Mouse (Mus musculus) retina, postnatal 7 days (tissue): Measurements from ENCODE around the gene Rcn1.

Experiments
- DNase-seq: peaks from one replicate; pipeline ENCODE4 v3.0.0-alpha.2; 2012; ENCODE audit warnings: low read depth, low spot score

Gene Rcn1

GRCm38 (mm10) chr2:105396066-105396465 is 3.1 kb downstream of the Rcn1 start:
- no peak for DNase-seq

DNA sequence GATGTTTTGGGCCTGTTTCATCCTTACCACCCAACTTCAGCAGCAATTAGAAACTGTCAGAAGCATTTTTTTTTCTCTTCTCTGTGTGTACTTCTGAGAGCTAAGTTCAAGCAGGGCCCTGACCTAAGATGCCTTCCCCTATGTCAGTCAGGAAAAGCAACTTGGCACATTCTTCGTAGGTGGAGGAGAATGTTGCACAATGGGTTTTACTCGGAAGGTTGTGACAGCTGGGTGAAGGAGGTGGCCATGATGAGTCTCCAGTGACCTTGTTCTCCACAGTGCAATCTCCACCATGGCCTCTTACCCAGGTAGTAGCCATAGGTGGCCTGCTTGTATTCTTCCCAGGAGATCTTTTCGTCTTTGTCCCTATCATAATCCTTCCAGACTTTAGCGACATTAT is 4.7 kb downstream of the Rcn1 start:
- DNase-seq: no peak

- no peak for DNase-seq
Observed at GRCm38 (mm10) chr2:105392514-105392913, 6.6 kb downstream of the Rcn1 start.

DNA sequence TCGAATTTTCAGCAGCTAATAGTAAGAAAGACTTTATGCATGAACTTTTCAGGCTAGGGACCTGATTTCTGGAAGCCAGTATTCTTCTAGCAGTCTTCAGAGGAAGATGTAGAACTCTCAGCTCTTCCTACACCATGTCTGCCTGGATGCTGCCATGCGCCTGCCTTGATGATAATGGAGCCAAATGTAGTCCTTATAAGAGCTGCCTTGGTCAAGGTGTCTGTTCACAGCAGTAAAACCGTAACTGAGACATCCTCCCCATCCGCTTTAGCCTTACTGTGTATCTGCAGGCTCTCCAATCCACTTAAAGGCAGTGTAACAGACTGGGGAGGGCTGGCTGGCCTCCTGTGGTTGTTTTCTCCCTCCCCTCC is 7.7 kb downstream of the Rcn1 start:
- no peak for DNase-seq

GRCm38 (mm10) chr2:105390653-105391413 is 8.3 kb downstream of the Rcn1 start:
- DNase-seq: no peak

GRCm38 (mm10) chr2:105389007-105389890 is 9.9 kb downstream of the Rcn1 start:
- no peak for DNase-seq

DNA sequence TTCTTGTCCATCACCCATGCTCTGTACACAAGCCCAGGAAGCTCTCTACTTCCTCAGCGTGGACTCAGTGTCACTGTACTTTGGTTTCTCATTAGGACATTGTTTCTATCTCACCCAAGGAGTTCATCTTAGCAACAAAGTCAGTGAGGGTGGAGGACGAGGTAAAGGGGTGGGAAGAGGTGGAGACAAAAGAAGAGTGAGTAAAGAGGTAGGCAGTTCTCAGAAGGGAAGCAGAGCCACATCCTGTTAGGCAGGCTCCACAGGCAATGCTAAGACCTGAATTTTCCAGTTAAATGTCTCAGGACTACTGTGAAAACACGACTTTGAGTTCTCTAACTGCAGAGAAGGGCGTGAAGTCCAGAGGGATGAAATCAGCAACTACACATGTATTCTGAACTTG is 12.7 kb downstream of the Rcn1 start:
- DNase-seq: no peak

- DNase-seq: no peak
Observed at GRCm38 (mm10) chr2:105384998-105385397, 14.1 kb downstream of the Rcn1 start.

DNA sequence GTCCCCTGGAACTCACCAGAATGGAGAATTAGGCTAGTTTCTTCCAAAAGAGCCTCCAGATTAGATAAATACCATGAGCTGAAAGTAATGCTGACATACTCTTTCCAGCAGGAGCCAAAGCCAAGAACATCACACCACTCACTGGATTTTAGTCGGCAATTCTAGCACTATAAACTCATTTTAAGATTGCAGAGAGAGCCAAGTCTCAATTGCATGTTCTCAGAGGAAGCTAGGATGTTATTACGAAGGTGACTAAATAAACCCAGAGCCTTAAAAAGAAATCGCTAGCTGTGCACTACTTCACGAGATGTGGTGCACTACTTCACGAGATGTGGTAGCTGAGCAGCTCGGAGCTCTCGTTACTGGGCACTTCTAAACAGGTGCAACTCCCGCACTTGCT is 16.1 kb downstream of the Rcn1 start:
- no peak for DNase-seq

DNA sequence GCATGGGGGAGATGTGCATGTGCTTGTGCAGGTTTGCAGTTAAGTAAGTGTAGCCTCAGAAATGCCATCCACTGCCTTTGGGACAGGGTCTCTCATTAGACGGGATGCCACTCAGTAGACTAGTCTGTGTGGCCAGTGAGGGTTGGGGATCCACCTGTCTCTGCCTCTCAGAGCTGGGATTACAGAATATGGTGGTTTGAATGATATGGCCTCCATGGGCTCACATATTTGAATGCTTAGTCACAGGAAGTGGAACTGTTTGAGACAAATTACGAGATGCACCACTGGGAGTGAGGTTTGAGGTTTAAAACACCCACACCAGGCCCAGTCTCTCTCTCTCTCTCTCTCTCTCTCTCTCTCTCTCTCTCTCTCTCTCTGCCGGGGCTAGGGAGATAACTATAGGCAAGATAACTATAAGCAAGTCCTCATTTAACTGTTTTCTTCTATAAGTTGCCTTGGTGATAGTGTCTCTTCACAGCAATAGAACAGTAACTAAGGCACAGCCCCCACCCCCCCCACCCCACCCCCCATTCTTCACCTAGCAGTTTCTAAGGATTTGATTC is 18.3 kb downstream of the Rcn1 start:
- DNase-seq: no peak

- no peak for DNase-seq
Observed at GRCm38 (mm10) chr2:105379682-105380081, 19.4 kb downstream of the Rcn1 start.

- DNase-seq: no peak
Observed at GRCm38 (mm10) chr2:105375705-105376104, 23.4 kb downstream of the Rcn1 start.

- DNase-seq: no peak
Observed at GRCm38 (mm10) chr2:105375261-105375660, 23.9 kb downstream of the Rcn1 start.

- DNase-seq: no peak
Observed at GRCm38 (mm10) chr2:105373658-105374057, 25.5 kb downstream of the Rcn1 start.

GRCm38 (mm10) chr2:105372727-105373126 is 26.4 kb downstream of the Rcn1 start:
- DNase-seq: no peak

DNA sequence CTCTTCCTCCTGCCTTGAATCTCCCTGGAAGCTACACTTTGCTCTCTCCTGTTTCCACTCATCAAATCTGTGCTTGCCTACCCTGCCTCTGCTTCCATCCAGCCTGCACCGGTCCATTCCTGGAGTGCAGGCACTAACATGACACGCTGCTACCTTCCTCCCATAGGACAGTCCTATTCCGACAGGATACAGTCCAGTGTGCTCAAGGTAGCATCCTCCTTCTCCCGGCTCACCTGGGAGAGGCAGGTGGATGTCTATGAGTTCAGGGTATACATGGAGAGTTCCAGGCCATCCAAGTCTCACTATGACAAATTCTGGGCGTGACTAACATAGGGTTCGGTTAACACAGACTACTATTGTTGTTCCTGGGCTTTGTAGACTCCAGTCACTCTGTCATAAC is 27.0 kb downstream of the Rcn1 start:
- DNase-seq: no peak

DNA sequence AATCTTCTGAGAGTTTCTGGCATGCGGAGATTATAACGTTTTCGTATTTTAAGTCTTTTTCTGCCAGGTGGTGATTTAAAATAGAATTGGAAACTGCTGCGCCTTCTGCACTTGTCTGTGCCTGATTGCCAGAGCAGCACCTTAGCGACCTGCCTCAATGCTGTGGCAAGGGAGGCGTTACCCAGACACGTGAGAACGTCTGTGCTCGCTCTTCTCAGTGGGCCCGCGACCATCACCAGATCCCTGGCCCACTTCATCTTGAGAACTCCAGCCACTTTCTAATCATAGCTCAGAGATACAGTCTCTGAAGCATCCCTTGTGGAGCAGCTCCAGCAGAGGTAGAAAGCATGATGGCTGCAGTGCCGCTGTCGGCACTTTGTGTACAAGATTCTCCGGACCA is 28.4 kb downstream of the Rcn1 start:
- no peak for DNase-seq

- no peak for DNase-seq
Observed at GRCm38 (mm10) chr2:105370240-105370639, 28.9 kb downstream of the Rcn1 start.

DNA sequence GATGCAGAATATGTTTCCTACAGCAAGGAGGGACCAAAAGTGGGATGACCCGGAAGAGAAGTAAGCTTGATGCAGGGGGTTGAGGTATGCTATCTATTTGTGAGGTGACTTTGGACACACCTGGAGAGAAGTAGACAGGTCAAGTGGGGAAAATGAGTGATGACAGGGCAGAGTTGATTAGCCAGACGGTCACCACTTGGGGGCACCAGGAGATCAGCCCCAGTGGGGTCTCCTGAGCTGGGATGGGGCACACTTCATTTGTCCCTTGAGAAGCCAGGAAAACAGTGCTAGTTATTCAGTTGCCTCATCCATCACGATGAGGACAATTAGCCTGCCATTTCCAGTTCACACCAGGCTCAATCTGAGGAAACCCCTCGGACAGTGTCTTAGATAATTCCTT is 31.5 kb downstream of the Rcn1 start:
- no peak for DNase-seq

DNA sequence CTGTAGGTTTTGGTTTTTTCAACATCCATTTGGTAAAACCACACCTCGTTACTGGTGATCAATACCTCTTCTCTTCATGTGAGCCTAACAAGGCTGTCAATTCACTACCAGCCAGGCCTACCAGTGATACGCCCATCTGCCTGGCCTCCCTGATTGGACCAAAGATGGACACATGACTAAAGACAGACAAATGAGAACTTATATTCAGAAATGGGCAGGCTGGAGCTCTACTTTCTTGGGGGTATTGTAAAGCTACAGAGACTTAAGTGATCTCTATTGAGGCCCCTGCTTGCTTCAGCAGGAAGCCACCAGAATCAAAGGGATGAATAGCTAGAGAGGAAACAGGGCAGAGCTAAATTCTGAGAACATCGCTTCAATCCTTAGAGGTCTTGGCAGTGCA is 41.1 kb downstream of the Rcn1 start:
- DNase-seq: no peak

DNA sequence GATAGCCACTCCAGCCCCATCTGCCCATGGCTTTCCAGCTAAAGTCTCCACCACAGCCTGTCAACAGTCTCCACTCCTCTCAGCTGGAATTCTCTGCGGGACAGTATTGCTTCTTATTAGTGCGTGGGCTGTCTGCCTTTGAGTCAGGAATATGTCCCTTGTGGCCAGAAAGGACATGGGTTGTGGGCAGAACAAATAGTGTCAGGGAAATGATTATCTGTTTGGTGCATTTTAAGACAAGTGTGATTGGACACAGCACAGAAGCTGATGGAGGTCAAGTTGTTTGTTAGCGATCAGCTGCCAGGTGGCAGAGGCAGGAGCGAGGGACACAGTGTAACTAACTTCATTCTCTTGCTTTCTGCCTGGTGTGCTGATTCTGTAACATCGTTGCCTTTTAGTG is 42.3 kb downstream of the Rcn1 start:
- no peak for DNase-seq

DNA sequence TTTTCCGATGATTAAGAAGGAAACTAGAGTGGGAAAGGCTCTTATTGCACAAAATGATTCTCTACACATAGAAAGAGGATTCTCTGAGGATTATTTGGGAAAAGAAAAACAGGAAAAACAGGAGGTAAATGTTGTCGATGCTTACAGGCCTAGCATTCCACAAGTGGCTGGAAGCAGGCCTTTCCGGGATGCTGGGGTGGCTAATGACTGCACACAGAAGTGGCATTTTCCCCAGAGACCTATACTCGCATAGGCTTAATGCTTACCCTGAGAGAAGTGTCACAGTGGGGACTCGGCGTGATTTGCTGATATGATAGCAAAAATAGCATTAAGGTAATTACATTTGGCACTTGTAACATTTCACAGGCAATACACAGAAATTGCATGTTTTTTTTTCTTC is 50.2 kb downstream of the Rcn1 start:
- DNase-seq: no peak

DNA sequence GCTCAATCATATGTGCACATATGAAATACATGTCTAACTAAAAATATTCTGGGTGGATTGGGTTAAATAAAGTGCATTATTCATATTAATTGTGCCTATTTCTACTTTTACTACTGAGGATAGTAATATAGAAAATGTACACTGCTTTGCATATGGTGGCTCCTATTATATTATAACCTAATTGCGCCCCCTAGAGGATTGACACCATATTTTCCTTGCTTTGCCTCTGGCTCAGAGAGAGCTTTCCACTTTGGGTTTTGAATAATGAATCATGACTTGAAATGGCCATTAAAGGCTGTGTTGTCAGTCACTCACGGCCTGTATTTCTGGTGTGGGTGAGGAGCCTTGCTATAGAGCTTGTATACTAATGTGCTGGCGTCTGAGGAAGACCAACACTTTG is 59.1 kb downstream of the Rcn1 start:
- DNase-seq: no peak
